Mouse (Mus musculus): ENCODE measurements at regions not wholly inside any gene's neighbourhood (a gene's known extent, or its start where the extent isn't known, plus 50 kb on each side); places are given as distances from the start of the nearest gene placed in this dataset.

DNA sequence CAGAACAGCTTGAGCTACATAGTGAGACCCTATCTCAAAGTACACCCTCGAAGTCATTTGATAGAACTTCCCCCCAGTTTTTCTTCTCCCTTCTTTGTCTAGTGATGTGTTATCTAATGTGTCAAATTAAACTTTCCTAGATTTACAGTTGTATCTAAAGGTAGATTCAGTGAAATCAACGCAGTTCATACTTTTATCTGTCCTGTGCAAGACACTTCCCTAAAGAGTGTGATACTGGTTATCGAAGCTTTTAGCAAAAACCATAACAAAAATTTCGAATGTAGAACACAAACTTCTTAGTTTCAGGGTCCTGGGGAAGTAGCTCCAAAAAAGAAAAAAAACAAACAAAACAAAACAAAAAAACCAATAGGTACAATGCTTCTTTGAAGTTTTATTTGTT lies 123.8 kb upstream of the Elavl2 start:
- Histone ChIP-seq H3K4me3 (ENCODE audit: low read depth, low read length) (no peak overlapping the region), H3K4me2 (ENCODE audit: low read depth) (no peak overlapping the region), H3K9me3 (ENCODE audit: low read length) (no peaks in the 10 kb centered on the region), H3K4me1 (ENCODE audit: insufficient read depth) (no peaks in the 10 kb centered on the region), H3K9ac (no peak overlapping the region), H3K36me3 (ENCODE audit: insufficient read depth) (no peaks in the 10 kb centered on the region), H3K27me3 (ENCODE audit: insufficient read depth, low read length) (no peaks in the 10 kb centered on the region), H3K27ac (ENCODE audit: low read depth, low read length) (no peak overlapping the region)
- ATAC-seq: no peak
- TF ChIP-seq CTCF (IDR thresholded peaks at IDR 0.05; ENCODE audit: low read depth): no peak
- DNase-seq: no peak
- WGBS: 84% methylated on average over 4 of the region's 4 CpGs

DNA sequence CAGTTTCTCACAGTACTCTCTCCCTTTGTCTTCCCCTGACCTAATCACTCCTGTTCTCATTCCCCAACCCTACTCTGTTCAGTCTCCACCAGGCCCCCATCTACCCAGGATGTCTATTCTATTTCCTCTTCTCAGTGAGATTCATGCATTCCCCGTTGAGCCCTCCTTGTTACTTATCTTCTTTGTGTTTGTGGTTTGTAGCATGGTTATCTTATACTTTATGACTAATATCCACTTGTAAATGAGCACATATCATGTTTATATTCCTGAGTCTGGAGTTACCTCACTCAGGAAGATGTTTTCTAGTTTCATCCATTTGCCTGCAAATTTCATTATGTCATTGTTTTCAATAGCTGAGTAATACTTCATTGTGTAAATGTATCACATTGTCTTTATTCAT lies 111.0 kb upstream of the Elavl2 start:
- ATAC-seq (no peak), DNase-seq (no peak)
- no peak for TF ChIP-seq CTCF (IDR thresholded peaks at IDR 0.05; ENCODE audit: low read depth)
- no peak overlapping the region for H3K27ac ChIP-seq (ENCODE audit: low read depth, low read length)
- H3K9me3 ChIP-seq (ENCODE audit: low read length): no peaks in the 10 kb centered on the region
- H3K27me3 ChIP-seq (ENCODE audit: insufficient read depth, low read length): no peaks in the 10 kb centered on the region
- no peaks in the 10 kb centered on the region for H3K4me1 ChIP-seq (ENCODE audit: insufficient read depth)
- H3K9ac ChIP-seq: no peak overlapping the region
- H3K4me3 ChIP-seq (ENCODE audit: low read depth, low read length): no peak overlapping the region
- H3K36me3 ChIP-seq (ENCODE audit: insufficient read depth): no peaks in the 10 kb centered on the region
- 82% methylated on average over 1 of the region's 1 CpGs for WGBS
- no peak overlapping the region for H3K4me2 ChIP-seq (ENCODE audit: low read depth)

DNA sequence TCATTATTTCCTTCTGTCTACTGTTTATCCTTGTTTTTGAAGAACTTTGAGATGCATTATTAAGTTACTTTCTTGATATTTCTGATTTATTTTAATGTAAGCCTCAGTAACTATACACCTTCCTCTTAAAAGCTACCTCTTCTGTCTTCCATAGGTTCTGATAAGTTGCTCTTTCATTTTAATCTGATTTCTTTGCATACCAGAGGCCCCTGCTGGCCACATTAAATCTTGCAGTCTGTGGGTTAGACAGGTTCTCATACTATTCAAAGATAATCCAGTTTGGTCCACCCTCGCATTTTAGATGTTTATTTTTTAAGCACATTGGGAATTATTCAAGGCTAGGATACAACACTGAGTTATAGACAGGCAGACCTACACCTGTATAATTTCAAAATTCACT lies 109.4 kb upstream of the Elavl2 start:
- TF ChIP-seq CTCF (IDR thresholded peaks at IDR 0.05; ENCODE audit: low read depth): no peak
- H3K4me2 ChIP-seq (ENCODE audit: low read depth): no peak overlapping the region
- ATAC-seq: no peak
- DNase-seq: no peak
- WGBS: 84% methylated on average over 1 of the region's 1 CpGs
- H3K27ac ChIP-seq (ENCODE audit: low read depth, low read length): no peak overlapping the region
- H3K4me1 ChIP-seq (ENCODE audit: insufficient read depth): no peaks in the 10 kb centered on the region
- H3K4me3 ChIP-seq (ENCODE audit: low read depth, low read length): no peak overlapping the region
- H3K9ac ChIP-seq: no peak overlapping the region
- H3K36me3 ChIP-seq (ENCODE audit: insufficient read depth): no peaks in the 10 kb centered on the region
- no peaks in the 10 kb centered on the region for H3K9me3 ChIP-seq (ENCODE audit: low read length)
- no peaks in the 10 kb centered on the region for H3K27me3 ChIP-seq (ENCODE audit: insufficient read depth, low read length)

DNA sequence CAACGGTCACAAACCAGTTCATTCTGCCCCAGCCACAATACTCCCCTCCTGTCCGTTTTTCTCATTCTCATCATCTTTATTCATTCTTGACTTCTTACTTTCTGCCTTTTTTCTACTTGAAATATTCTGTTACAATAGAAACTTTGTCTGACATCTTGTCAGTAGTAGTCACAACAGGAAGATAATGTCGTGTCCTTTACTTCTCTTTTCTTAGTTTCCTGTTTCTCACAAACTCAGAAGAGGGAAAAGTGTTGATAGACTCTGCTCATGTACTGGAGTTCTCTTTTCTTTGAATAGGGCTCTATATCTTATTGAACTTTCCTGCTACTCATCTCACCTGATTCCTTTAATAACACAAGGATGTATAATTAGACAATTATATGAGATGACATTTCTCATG lies 102.7 kb upstream of the Elavl2 start:
- TF ChIP-seq CTCF (IDR thresholded peaks at IDR 0.05; ENCODE audit: low read depth): no peak
- 85% methylated on average over 3 of the region's 3 CpGs for WGBS
- H3K9ac ChIP-seq: no peak overlapping the region
- H3K4me2 ChIP-seq (ENCODE audit: low read depth): no peak overlapping the region
- no peak overlapping the region for H3K27ac ChIP-seq (ENCODE audit: low read depth, low read length)
- no peaks in the 10 kb centered on the region for H3K36me3 ChIP-seq (ENCODE audit: insufficient read depth)
- H3K4me3 ChIP-seq (ENCODE audit: low read depth, low read length): no peak overlapping the region
- H3K4me1 ChIP-seq (ENCODE audit: insufficient read depth): no peaks in the 10 kb centered on the region
- DNase-seq (no peak), ATAC-seq (no peak)
- H3K27me3 ChIP-seq (ENCODE audit: insufficient read depth, low read length): no peaks in the 10 kb centered on the region
- no peaks in the 10 kb centered on the region for H3K9me3 ChIP-seq (ENCODE audit: low read length)

DNA sequence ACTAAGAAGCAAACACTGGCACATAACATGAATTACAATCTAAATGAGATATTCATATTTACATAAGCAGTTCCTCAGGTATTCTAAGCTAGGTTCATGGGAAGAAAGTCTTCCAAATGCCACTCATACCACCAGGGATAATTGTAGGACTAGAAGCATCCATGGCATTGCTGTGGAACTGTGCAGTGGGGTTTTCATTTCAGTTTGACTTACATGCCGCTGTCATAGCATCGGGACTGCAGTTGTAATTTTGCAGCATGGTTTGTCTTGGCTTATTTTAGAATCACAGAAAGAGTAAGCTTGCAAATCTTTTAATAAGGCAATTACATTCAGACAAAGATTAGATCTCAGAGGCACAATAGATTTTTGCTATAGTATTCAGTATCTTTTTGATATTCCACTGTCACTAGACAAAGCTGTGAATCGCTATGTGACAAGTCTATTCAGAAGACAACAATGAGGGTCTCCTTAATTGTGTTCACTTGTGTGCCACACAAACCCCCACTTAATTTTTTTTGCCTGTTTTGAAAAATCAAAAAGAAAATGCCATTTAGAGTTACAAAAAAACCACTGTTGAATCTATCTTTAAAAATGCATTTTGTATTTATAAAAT lies 81.4 kb upstream of the Elavl2 start:
- no peaks in the 10 kb centered on the region for H3K9me3 ChIP-seq (ENCODE audit: low read length)
- no peak overlapping the region for H3K9ac ChIP-seq
- H3K36me3 ChIP-seq (ENCODE audit: insufficient read depth): no peaks in the 10 kb centered on the region
- no peaks in the 10 kb centered on the region for H3K4me1 ChIP-seq (ENCODE audit: insufficient read depth)
- H3K27ac ChIP-seq (ENCODE audit: low read depth, low read length): no peak overlapping the region
- H3K4me3 ChIP-seq (ENCODE audit: low read depth, low read length): no peak overlapping the region
- WGBS: 46% methylated on average over 3 of the region's 3 CpGs
- no peak overlapping the region for H3K4me2 ChIP-seq (ENCODE audit: low read depth)
- H3K27me3 ChIP-seq (ENCODE audit: insufficient read depth, low read length): no peaks in the 10 kb centered on the region
- peak; percentile 81; the same call in 1 of the 2 replicates for ATAC-seq
- peak; percentile 9 for DNase-seq
- TF ChIP-seq CTCF (IDR thresholded peaks at IDR 0.05; ENCODE audit: low read depth): no peak

All from forebrain, postnatal 0 days (tissue).